Mouse (Mus musculus) liver, embryonic 16.5 days (tissue): Measurements from ENCODE around the gene Mrps2. TPM values are rescaled to one million over a fixed set of nuclear protein-coding genes. Genes with fewer than 3 reads are reported as not detected.

ENCODE experiments used
- polyA plus RNA-seq: library from polyadenylated mRNA; unstranded; fragments of >200 nt; fragmentation: Nextera tagmentation; extraction: Ambion mirVana; gene quantifications from 2 replicates; pipeline ENCODE4 v1.2.1, GENCODE M21; 2015

The Mrps2 gene
- polyA plus RNA-seq, 1 experiment from 2014 or later = 22.3 TPM

Other genes starting within 250 kb of the Mrps2 start
- 0.06 and 0.14 TPM in 2 replicates for gene Ppp1r26, start 21.3 kb upstream of the Mrps2 start, polyA plus RNA-seq
- gene 1700007K13Rik, start 1.7 kb upstream of the Mrps2 start, polyA plus RNA-seq = not detected in 2 replicates
- 0.28 and 0.70 TPM in 2 replicates for gene Gbgt1, start 28.8 kb downstream of the Mrps2 start, polyA plus RNA-seq
- gene Gm10134, start 38.0 kb downstream of the Mrps2 start, polyA plus RNA-seq = 1.1 and 1.3 TPM in 2 replicates
- 2.3 TPM in 2 replicates for gene Ralgds, start 45.1 kb downstream of the Mrps2 start, polyA plus RNA-seq
- 1.6 and 9.7 TPM in 2 replicates for gene Cel, start 95.3 kb downstream of the Mrps2 start, polyA plus RNA-seq
- 12.1 TPM in 2 replicates for gene Gtf3c5, start 115.7 kb downstream of the Mrps2 start, polyA plus RNA-seq
- 88.7 and 89.4 TPM in 2 replicates for gene Gfi1b, start 153.9 kb downstream of the Mrps2 start, polyA plus RNA-seq
- 9.6 and 9.8 TPM in 2 replicates for gene Tsc1, start 173.2 kb downstream of the Mrps2 start, polyA plus RNA-seq
- 2.8 and 3.3 TPM in 2 replicates for gene Spaca9, start 231.7 kb downstream of the Mrps2 start, polyA plus RNA-seq
- gene Ak8, start 232.1 kb downstream of the Mrps2 start, polyA plus RNA-seq = 0.39 and 0.52 TPM in 2 replicates